Mouse (Mus musculus) kidney, postnatal 4 days (tissue): ENCODE results near the gene Tmem54.

Experiments used
- DNase-seq, 2 experiments: peaks; one replicate each; pipeline ENCODE4 v3.0.0; 2021; ENCODE audit warnings: mixed read lengths in 2 of 2

Tmem54 gene

DNA sequence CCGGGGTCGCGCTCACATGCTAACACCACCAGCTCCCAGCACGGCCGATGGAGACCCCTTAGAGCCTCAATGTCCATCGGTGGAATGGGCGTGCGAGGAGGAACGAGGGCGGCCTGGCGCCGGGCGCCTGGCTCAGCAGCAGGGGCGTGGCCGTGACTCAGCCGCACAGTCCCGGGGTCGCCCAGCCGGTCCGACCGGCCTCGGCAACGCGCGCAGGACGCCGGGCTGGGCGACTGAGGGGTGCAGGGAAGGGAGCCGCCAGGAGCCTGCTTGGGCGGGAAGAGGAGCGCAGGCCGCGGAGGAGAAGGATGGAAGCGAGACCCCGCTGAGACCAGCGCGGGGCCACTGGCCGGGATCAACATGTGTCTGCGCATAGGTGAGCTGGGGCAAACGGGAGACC lies at the start of gene Tmem54:
Gene Tmem54, plus strand, starts transcription at position 193 of the 400 bp plus-strand sequence.
- peak; percentile 55 to 67 for DNase-seq

- no peak for DNase-seq
These were observed 49.8 kb upstream of the Tmem54 start for GRCm38 (mm10) chr4:129055562-129055961.

GRCm38 (mm10) chr4:129057533-129058206 lies 47.7 kb upstream of the Tmem54 start:
- peak; percentile 98 to 99 for DNase-seq

- DNase-seq, result peak; percentile 55 to 76
These were observed 46.9 kb upstream of the Tmem54 start, which contains the start of gene Rnf19b for GRCm38 (mm10) chr4:129058207-129059092. Rnf19b (plus strand) TSS chr4:129058271.

- peak; percentile 45 to 60 for DNase-seq
These were observed 46.2 kb upstream of the Tmem54 start for GRCm38 (mm10) chr4:129059125-129059551.

DNA sequence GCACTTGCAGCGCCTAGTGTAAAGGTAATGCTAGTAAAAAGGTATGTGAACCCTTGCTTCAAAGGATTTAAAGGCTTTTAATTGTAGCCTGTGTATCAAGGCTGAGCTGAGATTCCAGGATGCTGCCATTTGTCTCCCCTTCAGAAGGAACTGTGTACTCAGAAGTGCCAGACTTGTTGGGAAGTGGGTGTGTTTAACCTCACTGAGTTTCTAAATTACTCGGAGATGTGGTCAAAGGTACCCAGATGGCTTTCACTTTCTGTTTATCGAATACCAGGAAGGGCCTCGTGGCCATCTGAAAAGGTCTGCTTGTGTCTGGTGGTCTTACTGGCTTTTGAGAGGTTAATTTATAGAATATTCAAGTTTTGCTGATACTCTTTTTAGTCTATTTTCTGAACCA lies 45.4 kb upstream of the Tmem54 start:
- no peak for DNase-seq

DNA sequence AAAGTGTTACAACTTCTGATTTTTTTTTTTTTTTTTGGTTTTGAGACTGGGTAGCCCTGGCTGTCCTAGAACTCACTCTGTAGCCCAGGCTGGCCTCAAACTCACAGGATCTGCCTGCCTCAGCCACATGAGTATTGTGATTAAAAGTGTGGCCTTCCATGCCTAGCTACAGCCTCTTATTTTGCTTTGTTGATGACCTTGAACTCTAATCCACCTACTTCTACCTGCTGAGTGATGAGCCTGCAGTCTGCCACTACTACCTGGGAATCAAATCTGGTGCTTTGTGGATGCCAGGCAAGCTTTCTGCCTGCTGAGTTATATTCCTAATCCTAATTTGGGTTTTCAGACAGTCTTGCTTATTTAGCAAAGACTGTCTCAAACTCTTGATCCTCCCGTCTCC lies 43.9 kb upstream of the Tmem54 start:
- DNase-seq, result no peak

DNA sequence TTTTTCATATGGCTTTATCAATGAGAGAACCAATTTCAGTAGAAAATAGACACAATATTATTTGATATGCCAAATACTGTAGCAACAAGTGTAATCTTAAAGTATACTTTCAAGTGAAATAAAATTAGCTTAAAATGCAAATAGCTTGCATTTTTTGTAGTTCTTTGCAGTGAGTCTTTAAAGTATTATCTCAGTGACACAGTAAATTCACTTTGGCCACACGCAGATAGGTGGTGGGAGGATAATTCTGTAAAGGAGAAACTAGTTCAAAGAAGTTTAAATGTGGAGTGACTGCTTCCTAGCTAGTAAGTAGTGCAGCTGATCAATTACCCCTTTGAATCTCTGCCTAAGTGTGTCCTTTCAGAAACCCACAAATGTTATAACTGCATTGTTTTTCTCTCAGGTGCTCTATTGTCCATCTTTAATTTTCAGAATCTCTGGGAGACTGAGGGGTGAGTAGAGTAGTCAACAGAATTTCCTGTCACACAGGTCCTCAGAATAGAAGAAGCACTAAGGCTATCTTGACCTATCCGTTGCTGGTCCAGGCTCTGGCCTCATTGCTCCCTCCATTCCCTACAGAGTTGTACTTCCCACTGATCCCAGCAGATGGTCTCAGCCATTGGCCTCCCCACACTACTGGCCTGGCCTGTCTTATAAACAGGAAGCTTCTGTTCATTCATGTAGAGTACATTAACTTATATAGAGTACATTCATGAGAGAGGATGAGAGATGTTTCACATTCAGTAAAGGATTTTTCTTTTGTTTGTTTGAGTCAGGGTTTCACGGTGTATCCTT lies 42.9 kb upstream of the Tmem54 start:
- no peak for DNase-seq

- no peak for DNase-seq
These were observed 39.6 kb upstream of the Tmem54 start for GRCm38 (mm10) chr4:129065688-129066236.

GRCm38 (mm10) chr4:129067638-129068415 lies 37.5 kb upstream of the Tmem54 start:
- DNase-seq, result no peak

- no peak for DNase-seq
These were observed 36.5 kb upstream of the Tmem54 start for GRCm38 (mm10) chr4:129068848-129069247.

DNA sequence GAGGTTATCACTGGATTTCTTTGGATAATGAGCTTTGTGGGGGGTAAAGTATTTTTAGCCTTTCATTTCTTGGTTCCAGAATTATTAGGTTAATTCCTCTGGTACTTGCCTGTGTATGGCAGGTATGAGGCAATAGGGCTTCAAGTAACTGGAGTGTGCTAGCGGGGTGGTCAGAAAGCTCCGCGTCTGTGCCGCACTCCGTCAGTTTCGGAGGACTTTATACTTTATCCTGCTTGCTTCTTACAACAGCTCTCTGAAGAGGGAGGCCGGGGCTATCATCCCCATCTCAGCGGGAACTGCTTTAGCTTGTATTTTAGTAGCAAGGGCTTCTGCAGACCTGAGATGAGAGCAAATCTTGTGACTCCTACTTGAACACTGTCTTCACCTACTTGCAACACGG lies 26.2 kb upstream of the Tmem54 start:
- no peak for DNase-seq

GRCm38 (mm10) chr4:129081041-129081440 lies 24.3 kb upstream of the Tmem54 start:
- DNase-seq, result no peak

- peak in 1 of 2 experiments; percentile 40 for DNase-seq
These were observed 23.8 kb upstream of the Tmem54 start for GRCm38 (mm10) chr4:129081512-129081911.

DNA sequence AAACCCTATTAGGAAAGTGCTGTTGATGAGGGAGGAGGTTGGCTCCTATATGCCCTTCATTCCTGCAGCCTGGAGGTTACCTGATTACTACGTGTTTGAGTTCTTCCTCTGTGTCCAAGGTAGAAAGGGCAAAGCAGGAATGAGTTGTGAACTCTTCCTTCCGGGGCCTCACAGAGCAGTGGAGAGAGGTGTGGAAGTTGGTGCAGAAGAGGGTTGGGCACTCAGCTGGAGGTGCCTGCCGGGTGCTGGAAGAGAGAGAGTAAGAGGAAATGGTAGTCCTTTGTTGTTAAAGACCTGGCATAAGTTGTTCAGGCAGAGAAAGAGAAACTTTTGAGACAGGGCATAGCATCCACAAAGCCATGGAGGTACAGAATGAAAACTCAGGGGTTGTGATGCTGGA lies 23.4 kb upstream of the Tmem54 start:
- no peak for DNase-seq

DNA sequence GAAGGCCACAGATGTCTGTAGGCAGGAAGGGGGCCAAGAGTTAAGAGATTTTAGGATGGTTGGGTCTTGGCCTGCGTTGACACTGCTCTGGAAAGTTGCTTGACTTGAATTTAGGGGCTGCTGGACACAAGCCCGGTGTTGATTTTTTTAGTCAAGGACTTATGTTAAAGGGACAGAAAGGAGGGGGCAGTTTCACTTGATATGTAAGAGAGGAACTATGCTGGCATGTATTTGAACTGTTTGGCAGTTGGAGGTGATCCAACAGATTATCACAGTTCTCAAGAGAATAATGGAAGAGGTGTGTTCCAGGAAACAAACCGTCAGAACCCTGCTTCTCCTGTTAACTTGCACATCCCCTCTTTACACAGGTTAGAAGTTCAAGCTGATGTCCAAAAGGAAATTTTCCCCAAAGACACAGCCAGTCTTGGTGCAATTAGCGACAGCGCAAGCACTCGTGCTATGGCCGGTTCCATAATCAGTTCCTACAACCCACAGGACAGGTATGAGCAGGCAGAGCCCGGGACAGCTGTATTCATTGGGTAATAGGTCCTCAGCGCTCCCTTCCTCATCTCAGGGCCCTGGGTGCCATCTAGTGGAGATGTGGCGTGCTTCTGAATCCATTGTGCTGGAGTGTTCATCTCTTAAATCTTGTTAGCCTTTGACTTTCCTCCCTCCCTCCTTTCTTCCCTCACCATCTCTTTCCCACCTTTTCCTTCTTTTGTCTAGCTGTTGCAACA lies 22.8 kb upstream of the Tmem54 start:
- peak; percentile 77 to 83 for DNase-seq

- no peak for DNase-seq
These were observed 20.5 kb upstream of the Tmem54 start for GRCm38 (mm10) chr4:129084896-129085295.

DNA sequence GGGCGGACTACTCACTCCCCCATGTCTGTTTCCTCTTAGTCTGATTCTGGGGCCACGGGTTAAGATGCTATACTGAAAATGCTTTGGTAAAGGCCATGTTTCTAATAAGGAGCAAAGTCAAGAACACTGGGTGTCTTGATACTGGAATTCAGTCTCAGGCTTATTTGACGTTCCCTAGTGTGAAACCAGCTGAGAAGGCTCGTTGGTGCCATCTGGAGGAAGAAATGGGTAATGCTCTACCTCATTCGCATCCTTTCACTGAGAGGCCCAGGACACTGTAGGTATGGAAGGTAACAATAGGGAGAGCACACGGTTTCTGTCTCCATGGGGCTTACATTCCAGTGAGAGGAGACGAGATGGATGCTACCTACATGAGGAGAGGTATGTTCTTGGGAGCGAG lies 19.3 kb upstream of the Tmem54 start:
- DNase-seq, result peak; percentile 81 to 84

GRCm38 (mm10) chr4:129087850-129088249 lies 17.5 kb upstream of the Tmem54 start:
- no peak for DNase-seq

DNA sequence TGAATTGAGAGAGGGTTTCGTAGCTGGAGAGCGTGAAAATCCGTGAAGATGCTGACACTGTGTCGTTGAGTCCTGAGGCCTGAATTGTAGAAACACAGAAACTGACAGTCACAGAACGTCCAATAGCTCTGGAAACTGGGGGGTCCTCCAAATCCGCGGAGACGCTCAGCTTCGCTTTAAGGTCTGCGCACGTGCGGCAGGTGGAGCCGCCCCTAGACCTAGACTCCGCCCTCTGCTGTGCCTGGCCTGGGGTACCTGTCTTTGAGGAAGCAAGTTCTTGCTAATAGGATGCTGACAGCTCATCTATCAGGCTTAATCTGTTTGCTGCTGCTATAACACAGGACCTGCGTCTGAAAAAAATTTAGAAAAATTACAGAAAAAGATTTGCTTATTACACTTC lies 10.1 kb upstream of the Tmem54 start:
- DNase-seq, result peak in 1 of 2 experiments; percentile 31

DNA sequence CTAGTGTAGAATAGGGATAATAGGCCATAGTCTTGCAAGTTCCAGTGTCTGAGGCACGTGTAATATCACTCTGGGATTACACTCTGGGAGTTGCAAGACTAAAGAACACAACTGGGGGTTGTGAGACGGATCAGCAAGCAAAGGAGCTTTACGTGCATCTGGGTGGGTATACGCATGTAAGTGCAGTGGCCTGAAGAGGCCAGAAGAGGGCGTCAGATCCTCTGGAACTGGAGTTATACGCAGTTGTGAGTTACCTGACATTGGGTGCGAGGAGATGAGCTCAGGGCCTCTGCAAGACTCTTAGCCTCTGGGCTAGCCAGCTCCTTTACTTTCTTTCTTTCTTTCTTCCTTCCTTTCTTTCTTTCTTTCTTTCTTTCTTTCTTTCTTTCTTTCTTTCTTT lies 8.3 kb upstream of the Tmem54 start:
- DNase-seq, result no peak
